Mouse (Mus musculus) olfactory bulb, adult 2 months (tissue): ENCODE data around the gene Trim61. TPM values are rescaled to one million over a fixed set of nuclear protein-coding genes. Genes with fewer than 3 reads are reported as not detected.

Source experiments
- H3K27ac ChIP-seq: fragments of 200-500 bp; 2 replicates; pipeline ENCODE4 v1.5.1; 2012; ENCODE audit warnings: low read depth, low read length; ENCODE audit not compliant: insufficient read depth
- H3K4me1 ChIP-seq: fragments of 200-500 bp; 2 replicates; pipeline ENCODE4 v1.6.1; 2012; ENCODE audit warnings: low read length; ENCODE audit not compliant: control insufficient read depth, insufficient read depth
- H3K4me3 ChIP-seq: fragments of 200-500 bp; 2 replicates; pipeline ENCODE4 v1.5.1; 2012; ENCODE audit warnings: mild to moderate bottlenecking, low read depth, low read length, moderate library complexity; ENCODE audit not compliant: insufficient read depth
- CTCF ChIP-seq: fragments of 200-500 bp; IDR thresholded peaks from 2 replicates; pipeline ENCODE4 v1.5.1; 2012; ENCODE audit warnings: low read depth, mild to moderate bottlenecking, low read length, moderate library complexity; ENCODE audit not compliant: insufficient read depth
- POLR2A ChIP-seq: fragments of 200-500 bp; IDR thresholded peaks from 2 replicates; pipeline ENCODE4 v1.6.1; 2012; ENCODE audit warnings: mild to moderate bottlenecking, low read depth, low read length, moderate library complexity; ENCODE audit not compliant: insufficient read depth
- WGBS: fragments of 180-500 bp; shearing (Covaris S2); methylation state at CpG from one replicate; pipeline ENCODE4 v1.1.7; 2018; 5-methylcytosine and 5-hydroxymethylcytosine counted together
- polyA plus RNA-seq: library from polyadenylated mRNA; stranded (reverse); fragments of >200 nt; gene quantifications from 2 replicates; pipeline ENCODE4 v1.2.4, GENCODE M21; 2012; ENCODE audit warnings: low replicate concordance; ENCODE audit not compliant: missing spikeins, insufficient read depth, insufficient read length

The Trim61 gene
- polyA plus RNA-seq, 1 experiment: not detected

DNA sequence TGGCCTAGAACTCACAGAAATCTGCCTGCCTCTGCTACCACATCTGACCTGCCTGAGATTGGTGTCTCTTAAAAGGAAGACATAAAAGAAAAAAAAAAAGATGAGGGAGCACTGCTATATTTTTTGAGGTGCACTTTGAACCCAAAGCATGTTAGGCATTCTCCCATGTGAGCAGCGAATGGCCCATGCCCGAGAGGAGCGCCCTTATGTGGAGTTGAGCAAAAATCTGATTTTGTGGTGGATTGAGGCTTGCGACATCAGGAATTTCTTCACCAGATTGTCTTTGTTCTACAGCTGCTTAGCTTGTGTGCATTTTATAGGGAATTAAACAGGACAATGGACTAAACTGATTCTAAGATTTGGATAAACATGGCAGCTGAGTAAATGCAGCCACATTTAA, 28.9 kb upstream of the Trim61 start:
- Histone ChIP-seq H3K4me3 (no peak overlapping the region), H3K4me1 (no peaks in the 10 kb centered on the region), H3K27ac (no peak overlapping the region)
- no peak for TF ChIP-seq POLR2A
- TF ChIP-seq CTCF: no peak
- WGBS: 96% methylated on average over 4 of the region's 4 CpGs

DNA sequence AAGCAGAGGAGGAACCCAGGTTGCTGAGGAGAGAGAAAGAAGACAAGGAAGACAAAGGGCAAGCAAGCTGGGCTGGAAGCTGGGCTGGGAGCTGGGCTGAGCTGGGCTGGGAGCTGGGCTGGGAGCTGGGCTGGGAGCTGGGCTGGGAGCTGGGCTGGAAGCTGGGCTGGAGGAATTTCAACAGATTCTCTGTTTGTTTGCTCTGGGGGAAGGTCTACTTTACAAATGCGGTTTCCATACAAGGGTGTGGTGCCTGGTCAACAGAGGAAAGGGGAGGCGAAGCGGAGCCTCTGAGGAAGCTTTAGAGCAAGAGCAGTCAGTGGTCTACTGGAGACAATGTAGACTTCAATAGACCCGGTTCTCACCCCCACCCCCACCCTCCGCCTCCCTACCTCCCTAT, 28.2 kb upstream of the Trim61 start:
- WGBS: 57% methylated on average over 5 of the region's 5 CpGs

DNA sequence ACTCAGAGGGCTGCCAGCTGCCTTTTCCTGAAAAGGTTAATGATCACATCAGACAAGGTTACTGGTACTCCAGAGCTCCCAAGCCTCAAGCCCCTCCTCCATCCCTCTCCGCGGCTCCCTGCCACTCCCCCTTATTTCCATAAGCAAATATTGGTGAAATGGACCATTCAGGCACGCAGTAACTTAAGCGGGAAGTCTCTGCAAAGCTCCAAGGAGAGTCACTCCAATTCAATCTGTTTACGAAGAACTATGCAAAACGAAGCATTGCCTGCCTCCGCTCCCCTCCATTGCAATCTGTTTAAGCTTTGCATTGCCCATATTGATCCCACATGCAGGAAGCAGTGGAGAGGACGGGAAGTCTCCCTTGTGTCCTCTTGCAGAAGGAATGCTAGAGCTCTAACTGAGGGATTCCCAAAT, 18.8 kb upstream of the Trim61 start, which contains the start of gene Apela:
TSS of gene Apela (minus strand) at position 220 of the 417 bp plus-strand sequence.
- Histone ChIP-seq H3K4me3 (no peak within 1 kb of the TSS), H3K4me1 (no peaks in the 10 kb centered on the region), H3K27ac (no peak within 1 kb of the TSS)
- 3% methylated on average over 8 of the region's 8 CpGs for WGBS
- TF ChIP-seq CTCF (no peak), POLR2A (no peak)

More for the DNA sequence above, 28.2 kb upstream of the Trim61 start:
- Histone ChIP-seq H3K4me1 (no peaks in the 10 kb centered on the region), H3K4me3 (no peak overlapping the region), H3K27ac (no peak overlapping the region)
- TF ChIP-seq POLR2A: no peak
- no peak for TF ChIP-seq CTCF

DNA sequence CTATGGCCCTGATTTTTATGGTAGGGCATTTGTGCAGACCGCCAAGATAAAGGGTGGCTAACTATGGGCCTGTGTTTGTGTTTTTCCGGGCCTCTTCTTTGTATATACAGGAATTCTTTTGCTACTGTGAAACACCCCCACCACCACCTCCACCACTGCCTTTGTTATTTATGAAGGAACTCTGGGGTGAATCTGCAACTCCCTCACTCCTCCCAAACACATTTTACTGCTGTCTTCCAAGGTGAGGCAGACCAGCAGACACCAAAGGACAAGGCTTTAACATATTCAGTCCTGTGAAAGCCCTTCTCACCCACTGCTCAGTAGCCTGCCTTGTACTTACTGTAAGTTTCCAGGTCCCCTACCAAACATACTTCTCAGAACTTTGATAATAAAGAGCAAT, 15.8 kb upstream of the Trim61 start:
- Histone ChIP-seq H3K27ac (no peak overlapping the region), H3K4me1 (no peaks in the 10 kb centered on the region), H3K4me3 (no peak overlapping the region)
- TF ChIP-seq CTCF (no peak), POLR2A (no peak)
- WGBS: 76% methylated on average over 2 of the region's 2 CpGs

DNA sequence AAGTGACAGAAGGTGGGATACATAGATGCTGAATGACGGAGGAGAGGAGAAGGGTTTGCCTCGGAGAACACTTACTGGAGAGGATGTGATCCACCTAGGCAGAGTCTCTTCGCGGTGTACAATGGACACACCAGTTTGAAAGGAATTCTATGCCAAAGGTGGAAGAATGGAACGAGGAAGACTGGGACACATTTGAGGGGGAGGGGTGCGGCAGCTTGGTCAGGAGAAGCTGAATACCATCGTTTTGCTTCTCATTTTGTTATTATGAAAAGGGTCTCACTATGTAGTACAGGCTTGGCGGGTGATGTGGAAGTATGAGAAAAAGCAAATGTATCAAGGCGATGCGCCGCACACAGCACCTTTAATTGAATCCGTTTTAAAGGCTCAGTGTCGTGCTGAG, 14.7 kb upstream of the Trim61 start:
- WGBS: 90% methylated on average over 13 of the region's 13 CpGs
- TF ChIP-seq POLR2A (no peak), CTCF (no peak)
- no peak overlapping the region for H3K4me3 ChIP-seq

DNA sequence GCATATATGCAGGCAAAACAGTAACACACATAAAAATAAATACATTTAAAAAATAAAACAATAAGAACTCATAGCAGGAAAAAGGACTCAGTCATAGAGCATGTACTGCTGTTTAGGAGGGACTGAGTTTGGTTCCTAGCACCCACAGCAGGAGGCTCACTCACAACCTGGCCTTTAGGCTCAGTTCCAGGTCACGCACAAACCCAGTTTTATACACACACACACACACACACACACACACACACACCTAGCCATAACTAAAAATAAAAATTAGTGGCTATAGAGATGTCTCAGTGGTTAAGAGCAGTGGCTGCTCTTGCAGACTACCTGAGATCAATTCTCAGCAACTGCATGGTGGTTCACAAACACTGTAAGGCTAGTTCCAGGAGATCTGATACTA, 13.8 kb upstream of the Trim61 start:
- WGBS: 97% methylated on average over 1 of the region's 1 CpGs
- TF ChIP-seq CTCF (no peak), POLR2A (no peak)
- H3K27ac ChIP-seq: no peak overlapping the region
- no peaks in the 10 kb centered on the region for H3K4me1 ChIP-seq
- H3K4me3 ChIP-seq: no peak overlapping the region

More for the DNA sequence above, 14.7 kb upstream of the Trim61 start:
- no peak overlapping the region for H3K27ac ChIP-seq
- no peaks in the 10 kb centered on the region for H3K4me1 ChIP-seq

DNA sequence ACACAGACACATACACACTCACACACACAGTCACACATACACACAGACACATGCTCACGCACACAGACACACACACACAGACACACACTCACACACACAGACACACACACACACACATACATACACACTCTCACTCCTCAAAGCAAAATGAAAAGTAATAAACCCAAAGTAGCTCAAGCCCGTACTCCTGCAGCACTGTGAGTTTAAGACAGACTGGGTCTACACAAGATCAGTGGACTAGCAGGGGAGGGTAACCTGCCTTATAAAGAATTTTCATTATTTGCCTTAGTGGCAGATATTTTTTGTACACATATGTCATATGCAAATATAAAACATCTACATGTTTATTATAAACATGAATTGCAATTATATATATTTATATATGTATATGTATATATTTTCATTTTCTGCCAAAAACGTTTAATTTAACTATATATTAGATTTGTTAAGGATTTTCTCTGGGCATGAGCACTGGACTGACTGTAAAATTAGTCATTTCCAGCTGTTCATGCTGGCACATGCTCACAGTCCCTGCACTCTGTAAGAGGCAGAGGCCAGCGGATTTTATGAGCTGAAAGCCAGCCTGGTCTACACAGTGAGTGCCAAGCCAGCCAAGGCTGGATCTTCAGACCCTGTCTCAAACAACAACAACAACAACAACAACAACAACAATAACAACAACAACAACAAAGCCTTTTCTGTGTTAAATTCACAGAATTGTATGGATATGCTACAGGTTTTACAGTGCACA, 12.6 kb upstream of the Trim61 start:
- no peaks in the 10 kb centered on the region for H3K4me1 ChIP-seq
- no peak overlapping the region for H3K27ac ChIP-seq
- WGBS: 90% methylated on average over 4 of the region's 4 CpGs
- no peak overlapping the region for H3K4me3 ChIP-seq
- TF ChIP-seq CTCF (no peak), POLR2A (no peak)

DNA sequence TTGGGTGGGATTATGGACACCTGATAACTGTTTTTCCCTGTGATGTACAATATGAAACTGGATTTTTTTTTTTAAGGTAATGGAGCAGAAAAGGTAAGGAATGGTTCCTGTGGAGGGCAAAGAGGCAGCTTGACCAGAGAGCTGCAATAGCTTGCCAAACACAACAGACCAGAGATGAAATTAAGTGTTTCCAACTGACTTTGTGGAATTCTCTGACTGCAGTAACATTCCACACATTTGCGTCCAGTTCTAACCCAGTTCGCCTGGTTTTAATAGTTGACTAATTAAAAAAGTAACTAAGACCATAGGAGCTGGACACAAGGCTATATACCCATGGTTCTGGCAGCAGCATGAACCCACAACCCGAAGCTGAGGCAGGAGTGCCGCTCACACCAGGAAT, 11.5 kb upstream of the Trim61 start:
- WGBS: 89% methylated on average over 4 of the region's 4 CpGs
- no peak overlapping the region for H3K27ac ChIP-seq
- H3K4me1 ChIP-seq: no peaks in the 10 kb centered on the region
- H3K4me3 ChIP-seq: no peak overlapping the region
- no peak for TF ChIP-seq CTCF
- TF ChIP-seq POLR2A: no peak

DNA sequence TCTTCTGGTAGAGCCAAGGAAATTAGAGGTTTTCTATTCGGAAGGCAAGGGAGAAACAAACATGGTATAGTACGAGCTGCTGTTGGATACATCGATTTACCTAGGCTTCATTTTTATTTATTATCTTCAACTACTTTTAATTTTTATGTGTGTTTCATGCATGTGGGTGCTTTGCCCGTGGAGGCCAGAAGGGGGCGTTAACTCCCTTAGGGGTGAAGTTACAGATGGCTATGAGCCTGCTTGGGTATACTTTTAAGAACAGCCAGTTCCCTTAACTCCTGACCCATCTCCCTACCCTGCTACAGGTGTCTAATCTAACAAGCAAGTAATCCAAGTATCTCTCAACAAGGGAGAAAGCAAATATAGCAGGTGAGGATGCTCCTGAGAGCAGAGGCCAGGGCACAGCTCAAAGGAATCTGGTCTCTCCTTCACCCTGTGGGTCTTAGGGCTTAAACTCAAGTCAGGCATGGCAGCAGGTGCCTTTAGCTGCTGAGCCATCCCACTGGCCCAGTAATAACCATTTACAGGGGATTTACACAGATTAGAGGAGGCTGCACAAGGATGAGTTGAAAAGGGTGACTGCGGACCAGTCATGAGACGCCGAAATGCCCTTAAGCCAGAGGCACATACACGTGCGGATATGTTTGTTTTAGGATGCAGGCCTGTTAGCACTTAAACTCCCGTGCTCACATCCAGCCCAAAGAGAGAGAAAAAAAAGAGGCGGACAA, 10.8 kb upstream of the Trim61 start:
- no peaks in the 10 kb centered on the region for H3K4me1 ChIP-seq
- TF ChIP-seq CTCF (no peak), POLR2A (no peak)
- 84% methylated on average over 12 of the region's 12 CpGs for WGBS
- no peak overlapping the region for H3K4me3 ChIP-seq
- H3K27ac ChIP-seq: no peak overlapping the region
